Mouse (Mus musculus) activated CD4-positive, CD25-positive, alpha-beta regulatory T cell, adult 4 months (primary cell): ENCODE results near the gene Kdm8. TPM values are rescaled to one million over a fixed set of nuclear protein-coding genes. Genes with fewer than 3 reads are reported as not detected.

Experiments
- ATAC-seq: one replicate; pipeline ENCODE4 v1.8.0; 2017
- polyA plus RNA-seq, 2 experiments: library from polyadenylated mRNA; unstranded; fragments of 100-300 nt; shearing (Covaris generic); gene quantifications; one replicate each; pipeline ENCODE4 v1.2.1; 2017

The Kdm8 gene
- polyA plus RNA-seq, 2 experiments from 2014 or later: 4.0 to 4.8 TPM

GRCm38 (mm10) chr7:125503374-125504092 lies 59.1 kb downstream of the Kdm8 start:
- no peak for ATAC-seq

GRCm38 (mm10) chr7:125504618-125505017 lies 60.1 kb downstream of the Kdm8 start:
- no peak for ATAC-seq

- ATAC-seq: no peak
Measured at GRCm38 (mm10) chr7:125505568-125505967, 61.1 kb downstream of the Kdm8 start.

- ATAC-seq: peak; percentile 13
Measured at GRCm38 (mm10) chr7:125507279-125507678, 62.8 kb downstream of the Kdm8 start.

- ATAC-seq: peak; percentile 56
Measured at GRCm38 (mm10) chr7:125511432-125511831, 67.0 kb downstream of the Kdm8 start.

- peak; percentile 34 for ATAC-seq
Measured at GRCm38 (mm10) chr7:125511852-125512251, 67.4 kb downstream of the Kdm8 start.

Other genes with a start within 250 kb of the Kdm8 start
- gene Nsmce1, start 46.9 kb downstream of the Kdm8 start, polyA plus RNA-seq: 100 to 1,000 TPM; 115 to 134 TPM
- 10 to 100 TPM; 67.8 to 77.8 TPM for gene Il4ra, start 107.4 kb downstream of the Kdm8 start, polyA plus RNA-seq
- gene Il21r, start 158.8 kb downstream of the Kdm8 start, polyA plus RNA-seq: 10 to 100 TPM; 53.6 to 63.4 TPM